Mouse (Mus musculus) forebrain, embryonic 14.5 days (tissue): ENCODE measurements around the gene Negr1. TPM values are rescaled to one million over a fixed set of nuclear protein-coding genes. Genes with fewer than 3 reads are reported as not detected.
A peak's percentile ranks its signal among the peaks of the same experiment; 100 is the strongest.

Source experiments
- ATAC-seq: fragments of 200-750 bp; cut with Nextera tagmentation; 2 replicates; pipeline ENCODE4 v1.8.0; 2017; ENCODE audit warnings: mild to moderate bottlenecking, moderate library complexity
- DNase-seq: peaks from one replicate; pipeline ENCODE4 v3.0.0-alpha.2; 2015; ENCODE audit warnings: low spot score
- H3K27ac ChIP-seq: fragments of 300-500 bp; sonication (generic); 2 replicates; pipeline ENCODE4 v1.5.1; 2014; ENCODE audit warnings: low read depth, mild to moderate bottlenecking, control low read depth, low read length, moderate library complexity
- H3K27me3 ChIP-seq: fragments of 300-500 bp; sonication (generic); replicated peaks from 2 replicates; pipeline ENCODE4 v1.6.1; 2014; ENCODE audit warnings: low read length, control low read depth, mixed read lengths; ENCODE audit not compliant: control insufficient read depth, insufficient read depth
- H3K36me3 ChIP-seq: fragments of 300-500 bp; sonication (generic); 2 replicates; pipeline ENCODE4 v1.6.1; 2014; ENCODE audit warnings: low read length, control low read depth; ENCODE audit not compliant: control insufficient read depth, insufficient read depth
- H3K4me1 ChIP-seq: fragments of 300-500 bp; sonication (generic); 2 replicates; pipeline ENCODE4 v1.6.1; 2014; ENCODE audit warnings: antibody characterized with exemption, low read length, control low read depth; ENCODE audit not compliant: control insufficient read depth, insufficient read depth
- H3K4me2 ChIP-seq: fragments of 300-500 bp; sonication (generic); 2 replicates; pipeline ENCODE4 v1.6.1; 2014; ENCODE audit warnings: mild to moderate bottlenecking, control low read depth, low read length
- H3K4me3 ChIP-seq: fragments of 300-500 bp; sonication (generic); 2 replicates; pipeline ENCODE4 v1.5.1; 2014; ENCODE audit warnings: low read depth, low read length, control low read depth
- H3K9ac ChIP-seq: fragments of 300-500 bp; sonication (generic); 2 replicates; pipeline ENCODE4 v1.6.1; 2014; ENCODE audit warnings: mild to moderate bottlenecking, low read length, control low read depth, moderate library complexity
- H3K9me3 ChIP-seq: fragments of 300-500 bp; sonication (generic); replicated peaks from 2 replicates; pipeline ENCODE4 v1.6.1; 2016; ENCODE audit warnings: low read length, control low read depth, mixed read lengths; ENCODE audit not compliant: control insufficient read depth
- WGBS: fragments of 180-500 bp; shearing (Covaris S2); extraction: QIAGEN DNeasy Blood & Tissue Kit; methylation state at CpG from one replicate; pipeline ENCODE4 v1.1.7; 2014; 5-methylcytosine and 5-hydroxymethylcytosine counted together
- polyA plus RNA-seq: library from polyadenylated mRNA; unstranded; fragments of >200 nt; fragmentation: Nextera tagmentation; extraction: Ambion mirVana; gene quantifications from 2 replicates; pipeline ENCODE4 v1.2.1, GENCODE M21; 2014

Negr1 gene
- polyA plus RNA-seq, 1 experiment from 2014 or later = 28.3 TPM

DNA sequence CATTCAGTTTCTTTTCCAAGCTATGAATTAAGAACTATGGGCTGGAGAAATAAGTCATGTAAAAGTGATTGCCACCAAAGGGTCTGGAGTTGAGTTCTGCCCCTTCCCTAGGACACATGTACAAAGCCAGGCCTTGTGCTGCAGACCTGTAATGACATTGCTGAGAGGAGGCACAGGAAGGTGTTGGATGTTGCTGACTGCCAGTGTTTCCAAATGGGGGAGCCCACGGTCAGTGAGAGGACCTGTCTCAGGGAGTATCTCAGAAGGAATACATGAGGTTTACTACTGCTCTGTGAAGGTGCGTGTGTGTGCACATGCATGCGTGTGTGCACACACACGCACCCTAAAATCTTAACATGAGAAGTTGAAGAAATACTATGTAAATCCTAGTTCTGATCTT, 393.5 kb downstream of the Negr1 start:
- WGBS = 89% methylated on average over 4 of the region's 4 CpGs

DNA sequence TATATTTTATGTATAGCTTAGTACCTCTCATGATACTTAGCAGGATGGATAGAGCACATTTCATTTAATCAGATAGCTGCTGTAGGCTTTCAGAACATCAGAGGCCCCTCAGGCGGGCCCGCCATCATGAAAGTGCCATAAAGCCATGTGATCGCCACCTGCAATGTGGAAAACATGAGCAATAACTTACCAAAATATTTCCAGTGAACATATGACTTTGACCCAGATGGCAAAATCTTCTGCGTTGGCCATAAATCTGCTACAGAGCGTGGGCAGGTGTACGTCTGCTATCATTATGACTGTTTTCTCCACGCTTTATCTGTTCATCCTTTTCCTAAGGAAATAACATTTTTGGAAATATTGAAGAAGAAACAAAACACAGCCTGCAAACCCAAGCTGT, 397.0 kb downstream of the Negr1 start:
- H3K4me1 ChIP-seq = 0 out of 2 replicates have a peak, but pooled peaks cover 4% of the 10 kb centered on the region
- H3K27ac ChIP-seq = no peak overlapping the region

More for the DNA sequence above, 393.5 kb downstream of the Negr1 start:
- 0 out of 2 replicates have a peak, but pooled peaks cover 4% of the 10 kb centered on the region for H3K4me1 ChIP-seq
- ATAC-seq (no peak), DNase-seq (no peak)
- no peaks in the 10 kb centered on the region for H3K27me3 ChIP-seq
- H3K9ac ChIP-seq = no peak overlapping the region
- H3K27ac ChIP-seq = no peak overlapping the region
- H3K4me2 ChIP-seq = no peak overlapping the region
- H3K4me3 ChIP-seq = no peak overlapping the region
- no peaks in the 10 kb centered on the region for H3K36me3 ChIP-seq
- no peaks in the 10 kb centered on the region for H3K9me3 ChIP-seq

DNA sequence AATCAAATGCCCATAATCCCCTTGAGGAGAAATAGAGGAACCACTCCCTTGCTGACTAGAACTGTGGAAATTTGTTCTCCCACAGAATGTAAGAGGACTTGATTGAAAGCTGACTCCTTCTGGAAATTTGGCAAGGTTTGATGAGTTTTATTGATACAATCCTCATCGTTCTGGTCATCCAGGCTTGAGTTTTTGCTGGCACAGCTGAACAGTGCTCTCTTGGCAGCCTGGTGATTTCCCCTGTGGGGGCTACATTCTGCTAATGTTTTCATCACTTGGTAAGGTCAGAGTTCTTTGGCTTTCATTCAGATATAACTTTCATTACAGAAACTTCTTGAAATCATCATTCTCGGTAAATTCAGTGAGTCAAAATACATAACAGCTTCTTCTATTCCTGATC, 407.2 kb downstream of the Negr1 start:
- ATAC-seq (no peak), DNase-seq (no peak)
- no peak overlapping the region for H3K4me3 ChIP-seq
- no peak overlapping the region for H3K9ac ChIP-seq
- no peaks in the 10 kb centered on the region for H3K4me1 ChIP-seq
- H3K27ac ChIP-seq = no peak overlapping the region
- WGBS = 95% methylated on average over 2 of the region's 2 CpGs
- H3K9me3 ChIP-seq = no peaks in the 10 kb centered on the region
- H3K4me2 ChIP-seq = no peak overlapping the region
- H3K36me3 ChIP-seq = no peaks in the 10 kb centered on the region
- H3K27me3 ChIP-seq = no peaks in the 10 kb centered on the region

More for the DNA sequence above, 397.0 kb downstream of the Negr1 start:
- ATAC-seq (no peak), DNase-seq (no peak)
- no peaks in the 10 kb centered on the region for H3K36me3 ChIP-seq
- H3K27me3 ChIP-seq = no peaks in the 10 kb centered on the region
- H3K4me3 ChIP-seq = no peak overlapping the region
- H3K9me3 ChIP-seq = no peaks in the 10 kb centered on the region
- no peak overlapping the region for H3K9ac ChIP-seq
- WGBS = 90% methylated on average over 7 of the region's 7 CpGs
- H3K4me2 ChIP-seq = no peak overlapping the region

DNA sequence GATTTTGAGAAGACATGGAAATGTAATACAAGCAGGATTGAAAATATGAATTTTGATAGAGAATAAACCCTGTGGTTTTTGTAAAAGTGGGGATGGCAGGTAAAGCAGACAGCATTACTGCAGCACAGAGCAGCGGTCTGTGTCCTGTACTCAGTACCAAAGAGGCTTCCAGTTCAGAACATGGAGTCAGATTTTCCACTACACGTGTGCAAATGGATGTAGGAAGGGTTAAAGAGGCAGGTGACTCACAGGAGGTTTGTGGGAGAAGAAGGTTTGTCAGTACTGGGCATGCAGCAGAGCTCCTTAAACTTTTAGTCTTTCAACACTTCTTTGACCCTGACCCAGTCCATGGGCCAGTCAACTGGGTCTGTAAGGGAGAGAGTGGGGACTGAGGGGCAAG, 409.5 kb downstream of the Negr1 start:
- Histone ChIP-seq H3K27me3 (no peaks in the 10 kb centered on the region), H3K4me3 (no peak overlapping the region), H3K4me1 (no peaks in the 10 kb centered on the region), H3K27ac (no peak overlapping the region), H3K9ac (no peak overlapping the region), H3K4me2 (no peak overlapping the region), H3K9me3 (no peaks in the 10 kb centered on the region), H3K36me3 (no peaks in the 10 kb centered on the region)
- 82% methylated on average over 2 of the region's 2 CpGs for WGBS
- ATAC-seq (no peak), DNase-seq (no peak)

DNA sequence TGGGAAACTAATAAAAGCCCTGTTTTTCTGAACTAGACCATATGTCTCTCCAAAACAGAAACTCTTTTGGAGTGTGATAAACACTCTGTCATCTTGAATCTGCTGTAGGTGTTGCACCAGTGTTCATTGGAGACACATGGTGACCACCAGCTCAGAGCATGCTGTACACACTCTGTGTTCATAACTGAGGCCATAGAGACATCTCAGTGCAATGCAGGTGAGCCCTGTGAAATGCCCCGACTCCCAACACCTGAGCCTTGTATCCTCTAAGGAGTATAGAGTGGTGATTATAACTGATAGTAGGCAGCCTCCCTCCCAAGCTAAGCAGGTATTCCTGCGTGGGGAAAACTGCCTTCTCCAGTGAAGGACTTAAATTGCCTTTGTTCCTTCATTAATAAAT, 415.2 kb downstream of the Negr1 start:
- H3K36me3 ChIP-seq = no peaks in the 10 kb centered on the region
- H3K9ac ChIP-seq = no peak overlapping the region
- H3K9me3 ChIP-seq = no peaks in the 10 kb centered on the region
- H3K27ac ChIP-seq = no peak overlapping the region
- no peak overlapping the region for H3K4me3 ChIP-seq
- no peak overlapping the region for H3K4me2 ChIP-seq
- ATAC-seq (no peak), DNase-seq (no peak)
- WGBS = 75% methylated on average over 2 of the region's 2 CpGs
- H3K4me1 ChIP-seq = peaks cover 7% of the 10 kb centered on the region; the same call in 1 of the 2 replicates
- H3K27me3 ChIP-seq = no peaks in the 10 kb centered on the region

DNA sequence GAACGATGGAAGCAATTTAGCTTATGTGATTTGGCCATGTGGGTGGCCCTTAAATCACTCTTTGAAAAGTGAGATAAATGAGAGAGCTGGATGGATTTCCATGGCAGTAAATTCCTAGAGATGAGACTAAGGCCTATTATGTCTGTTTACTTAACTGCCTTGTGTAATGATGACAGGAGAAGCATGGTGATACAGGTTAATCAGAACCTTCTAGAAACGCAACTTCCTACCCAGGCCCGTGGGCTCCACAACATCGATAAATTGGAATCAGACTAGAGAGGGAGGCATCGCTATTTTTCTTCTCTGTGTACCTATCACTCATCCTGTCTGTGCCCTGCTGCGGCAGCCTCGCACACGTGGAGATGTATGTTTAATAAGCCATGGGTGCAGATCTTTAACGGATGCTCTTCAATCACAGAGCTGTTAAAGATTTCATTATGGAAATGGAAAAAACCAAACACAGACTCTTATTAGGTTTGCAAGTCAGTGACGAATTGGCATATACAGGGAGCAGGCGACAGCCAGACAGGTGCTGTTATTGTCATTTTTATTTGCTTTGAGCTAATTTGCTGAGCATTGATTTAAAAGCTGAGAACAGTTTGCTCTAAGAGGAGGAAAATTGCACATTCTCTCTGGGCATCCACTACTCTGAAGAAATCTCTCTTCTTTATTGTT, 418.6 kb downstream of the Negr1 start:
- peak; percentile 55; the same call in 1 of the 2 replicates for ATAC-seq
- no peak overlapping the region for H3K4me3 ChIP-seq
- WGBS = 51% methylated on average over 11 of the region's 11 CpGs
- no peaks in the 10 kb centered on the region for H3K9me3 ChIP-seq
- no peak overlapping the region for H3K4me2 ChIP-seq
- peaks cover 9% of the 10 kb centered on the region; the same call in 1 of the 2 replicates for H3K4me1 ChIP-seq
- H3K27ac ChIP-seq = no peak overlapping the region; the same call in 1 of the 2 replicates
- no peak overlapping the region for H3K9ac ChIP-seq
- no peaks in the 10 kb centered on the region for H3K27me3 ChIP-seq
- DNase-seq = peak; percentile 49
- no peaks in the 10 kb centered on the region for H3K36me3 ChIP-seq

DNA sequence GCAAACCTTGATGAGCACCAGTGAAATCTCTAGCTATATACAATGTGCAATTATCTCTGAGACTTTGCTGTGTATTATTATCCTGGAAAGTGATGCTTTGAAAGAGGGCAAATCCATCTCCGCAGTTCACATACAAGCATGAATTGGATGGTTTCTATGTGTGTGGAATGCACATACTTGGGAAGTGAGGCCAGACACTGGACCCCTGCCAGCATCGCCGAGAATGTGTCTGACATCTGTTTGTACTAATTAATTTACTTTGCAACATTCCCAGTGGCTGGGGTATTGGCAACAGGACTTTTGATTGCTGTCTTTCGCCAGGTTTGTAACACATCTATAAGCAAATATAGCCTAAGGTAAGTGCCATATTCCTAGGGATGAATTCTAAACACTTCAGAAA, 420.5 kb downstream of the Negr1 start:
- 14% methylated on average over 4 of the region's 4 CpGs for WGBS
- peak; percentile 90 for DNase-seq
- peak; percentile 88 for ATAC-seq

DNA sequence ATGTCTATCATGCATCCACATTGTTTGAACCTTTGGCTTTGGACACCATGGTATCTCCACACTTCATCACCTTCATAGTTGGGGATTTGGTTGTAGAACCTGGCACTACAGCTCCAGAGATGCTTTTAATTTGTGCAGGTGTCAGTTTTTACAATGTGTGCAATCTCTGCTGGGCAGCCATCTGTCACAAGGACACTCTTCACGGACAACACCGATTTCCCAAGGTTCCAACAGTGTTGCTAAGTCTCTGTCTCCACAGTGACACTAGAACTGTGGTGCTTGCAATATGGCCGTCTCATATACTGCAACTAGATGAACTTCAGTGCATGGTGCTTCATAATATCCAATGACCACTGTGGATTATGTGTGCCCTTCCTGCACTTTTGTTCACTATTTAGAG, 425.5 kb downstream of the Negr1 start:
- Histone ChIP-seq H3K9me3 (no peaks in the 10 kb centered on the region), H3K4me3 (no peak overlapping the region), H3K27me3 (no peaks in the 10 kb centered on the region), H3K27ac (no peak overlapping the region), H3K9ac (no peak overlapping the region), H3K36me3 (no peaks in the 10 kb centered on the region), H3K4me2 (no peak overlapping the region), H3K4me1 (no peaks in the 10 kb centered on the region)
- 88% methylated on average over 3 of the region's 3 CpGs for WGBS
- ATAC-seq (no peak), DNase-seq (no peak)

More for the DNA sequence above, 420.5 kb downstream of the Negr1 start:
- Histone ChIP-seq H3K4me3 (no peak overlapping the region), H3K27ac (no peak overlapping the region), H3K36me3 (no peaks in the 10 kb centered on the region), H3K9ac (no peak overlapping the region), H3K27me3 (no peaks in the 10 kb centered on the region), H3K9me3 (no peaks in the 10 kb centered on the region), H3K4me2 (no peak overlapping the region), H3K4me1 (peaks cover 9% of the 10 kb centered on the region; the same call in 1 of the 2 replicates)

DNA sequence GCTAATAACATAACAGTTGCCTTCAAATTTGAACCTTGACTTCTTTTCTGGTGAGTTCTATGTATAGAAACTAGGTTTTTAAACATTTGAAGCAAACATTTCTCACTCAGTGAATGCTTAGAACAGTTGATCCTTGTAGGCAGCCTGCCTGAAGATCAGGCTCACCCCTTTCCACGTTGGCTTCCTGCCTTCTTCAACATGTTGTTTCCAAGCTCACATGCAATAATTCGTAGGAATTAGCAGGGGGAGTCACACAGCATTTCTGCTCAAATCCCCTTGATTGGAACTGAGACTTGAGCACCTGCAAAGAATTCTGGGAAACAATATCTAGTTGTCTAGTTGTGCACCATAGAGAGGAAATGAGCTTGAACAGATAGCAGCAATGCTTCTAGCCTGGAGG, 430.6 kb downstream of the Negr1 start:
- Histone ChIP-seq H3K4me1 (no peaks in the 10 kb centered on the region), H3K4me3 (no peak overlapping the region), H3K27ac (no peak overlapping the region), H3K27me3 (no peaks in the 10 kb centered on the region), H3K9ac (no peak overlapping the region), H3K9me3 (no peaks in the 10 kb centered on the region), H3K4me2 (no peak overlapping the region), H3K36me3 (no peaks in the 10 kb centered on the region)
- DNase-seq (peak; percentile 38), ATAC-seq (no peak)
- 62% methylated on average over 2 of the region's 2 CpGs for WGBS
